Mouse (Mus musculus) midbrain, embryonic 12.5 days (tissue): ENCODE measurements around the gene Car12. TPM values are rescaled to one million over a fixed set of nuclear protein-coding genes. Genes with fewer than 3 reads are reported as not detected.
"Not testable (repeated sequence)": the region's sequence is repeated elsewhere in the genome, so short reads cannot be mapped to it uniquely, and the experiment has no call there.

Experiments
- ATAC-seq: fragments of 200-750 bp; cut with Nextera tagmentation; 2 replicates; pipeline ENCODE4 v1.8.0; 2017; ENCODE audit warnings: low read depth, moderate TSS enrichment, moderate library complexity; ENCODE audit not compliant: low FRiP score
- H3K27ac ChIP-seq: fragments of 300-500 bp; sonication (generic); replicated peaks from 2 replicates; pipeline ENCODE4 v1.5.1; 2016; ENCODE audit warnings: mild to moderate bottlenecking
- H3K27me3 ChIP-seq: fragments of 300-500 bp; sonication (generic); 2 replicates; pipeline ENCODE4 v1.6.1; 2016; ENCODE audit warnings: mild to moderate bottlenecking
- H3K36me3 ChIP-seq: fragments of 300-500 bp; sonication (generic); 2 replicates; pipeline ENCODE4 v1.6.1; 2016
- H3K4me1 ChIP-seq: fragments of 300-500 bp; sonication (generic); 2 replicates; pipeline ENCODE4 v1.6.1; 2016
- H3K4me2 ChIP-seq: fragments of 300-500 bp; sonication (generic); replicated peaks from 2 replicates; pipeline ENCODE4 v1.6.1; 2016; ENCODE audit warnings: mild to moderate bottlenecking, moderate library complexity
- H3K4me3 ChIP-seq: fragments of 300-500 bp; sonication (generic); 2 replicates; pipeline ENCODE4 v1.5.1; 2016; ENCODE audit warnings: mild to moderate bottlenecking
- H3K9ac ChIP-seq: fragments of 300-500 bp; sonication (generic); replicated peaks from 2 replicates; pipeline ENCODE4 v1.6.1; 2016; ENCODE audit warnings: mild to moderate bottlenecking, moderate library complexity
- H3K9me3 ChIP-seq: fragments of 300-500 bp; sonication (generic); 2 replicates; pipeline ENCODE4 v1.6.1; 2016; ENCODE audit warnings: mild to moderate bottlenecking
- WGBS: fragments of 180-500 bp; shearing (Covaris S2); methylation state at CpG from one replicate; pipeline ENCODE4 v1.1.7; 2016; 5-methylcytosine and 5-hydroxymethylcytosine counted together
- polyA plus RNA-seq: library from polyadenylated mRNA; unstranded; fragments of >200 nt; fragmentation: Nextera tagmentation; extraction: Ambion mirVana; gene quantifications from 2 replicates; pipeline ENCODE4 v1.2.1, GENCODE M21; 2016

Gene Car12
- polyA plus RNA-seq, 1 experiment from 2014 or later: 0.57 TPM

DNA sequence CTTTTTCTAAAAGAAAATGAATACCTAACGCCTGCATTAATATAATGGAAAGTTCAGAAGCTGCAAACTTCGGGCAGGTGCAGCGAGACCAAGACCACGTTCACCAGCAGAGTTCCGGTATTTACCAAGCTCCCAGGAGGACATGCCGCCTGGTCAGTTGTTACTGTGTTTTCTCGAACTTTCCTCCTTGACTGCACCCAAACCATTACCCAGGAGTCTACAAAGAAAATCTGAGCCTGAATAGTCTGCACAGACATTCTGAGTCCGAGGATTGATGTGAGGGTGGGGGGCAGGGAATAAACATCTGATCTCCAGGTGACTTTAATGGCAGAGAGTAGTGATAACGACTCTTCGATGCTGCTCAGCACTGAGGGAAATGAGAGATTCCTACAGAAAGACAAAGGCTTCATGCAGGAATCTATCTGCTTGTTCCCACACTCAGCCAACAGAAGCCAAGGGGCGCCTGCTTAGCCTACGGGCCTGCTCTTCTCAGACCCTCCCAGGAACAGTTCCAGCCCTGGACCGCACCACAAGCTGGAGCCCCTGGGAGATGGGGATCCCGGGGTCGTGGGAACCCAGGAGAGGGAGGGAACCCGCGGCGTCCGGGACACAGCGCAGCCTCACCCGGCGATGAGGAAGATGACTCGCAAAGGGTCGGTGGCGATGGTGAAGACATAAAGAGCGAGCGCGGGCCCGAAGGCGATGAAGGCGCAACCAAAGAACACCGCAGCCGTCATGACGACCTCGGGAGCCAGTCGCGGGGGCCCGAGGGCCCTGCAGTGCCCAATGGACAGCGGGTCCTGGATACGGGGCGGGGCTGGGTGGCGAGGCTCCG lies 81.4 kb downstream of the Car12 start:
- peak; percentile 75 for ATAC-seq
- Histone ChIP-seq H3K36me3 (peaks cover 4% of the 10 kb centered on the region), H3K4me1 (peaks cover 6% of the 10 kb centered on the region), H3K9ac (peak overlapping the region; percentile 78), H3K27ac (peak overlapping the region; percentile 87), H3K27me3 (no peaks in the 10 kb centered on the region), H3K4me3 (peak overlapping the region; percentile 66), H3K4me2 (peak overlapping the region; percentile 76), H3K9me3 (no peaks in the 10 kb centered on the region)
- WGBS: 1% methylated on average over 43 of the region's 43 CpGs

DNA sequence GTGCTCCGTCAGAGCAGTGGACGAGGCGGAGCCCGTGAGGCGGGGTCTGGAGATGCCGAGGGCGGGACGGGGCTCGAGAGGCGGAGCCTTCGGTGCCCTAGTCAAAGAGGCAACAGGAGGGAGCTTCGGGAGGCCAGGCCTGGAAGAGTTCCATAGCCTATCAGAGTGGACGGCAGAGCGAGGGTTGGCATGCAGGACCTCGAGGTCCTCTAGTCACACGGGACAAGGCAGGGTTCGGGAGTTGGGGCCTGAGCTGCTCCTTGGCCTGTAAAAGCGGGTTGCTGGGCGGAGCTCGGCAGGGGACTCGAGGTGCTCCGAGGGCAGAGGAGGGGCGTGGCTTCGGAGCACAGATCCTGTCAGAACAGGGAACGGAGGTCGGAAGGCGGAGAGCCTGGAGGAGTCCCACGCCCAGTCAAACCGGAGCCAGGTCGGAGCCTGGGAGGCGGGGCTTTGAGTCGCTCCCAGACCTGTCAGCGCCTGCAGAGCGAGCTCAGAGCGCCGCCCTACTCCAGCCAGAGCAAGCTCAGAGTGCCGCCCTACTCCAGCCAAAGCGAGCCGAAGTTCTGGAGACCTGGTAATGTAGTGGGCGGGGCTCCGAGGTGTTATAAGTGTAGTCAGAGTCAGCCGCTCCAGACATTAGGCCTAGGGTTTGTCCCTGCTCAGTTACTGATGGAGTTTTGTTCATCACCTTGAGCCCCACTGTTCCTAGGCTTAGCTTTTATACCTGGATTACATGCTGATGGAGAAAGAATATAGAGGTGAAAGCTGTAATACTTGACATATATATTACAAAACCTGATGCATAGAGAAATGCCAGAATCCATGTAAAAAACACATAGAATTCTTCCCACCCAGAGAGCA lies 82.2 kb downstream of the Car12 start, which contains the start of gene Aph1b:
TSS of gene Aph1b (minus strand) at position 27 of the 861 bp plus-strand sequence.
- Histone ChIP-seq H3K27me3 (no peaks in the 10 kb centered on the region), H3K27ac (peak within 1 kb of the TSS; percentile 87), H3K36me3 (no peaks in the 10 kb centered on the region), H3K4me2 (peak within 1 kb of the TSS; percentile 76), H3K9ac (peak within 1 kb of the TSS; percentile 78), H3K4me1 (peaks cover 6% of the 10 kb centered on the region), H3K4me3 (peak within 1 kb of the TSS; percentile 66), H3K9me3 (no peaks in the 10 kb centered on the region)
- under 1% methylated on average over 42 of the region's 42 CpGs for WGBS
- peak; percentile 99 for ATAC-seq

DNA sequence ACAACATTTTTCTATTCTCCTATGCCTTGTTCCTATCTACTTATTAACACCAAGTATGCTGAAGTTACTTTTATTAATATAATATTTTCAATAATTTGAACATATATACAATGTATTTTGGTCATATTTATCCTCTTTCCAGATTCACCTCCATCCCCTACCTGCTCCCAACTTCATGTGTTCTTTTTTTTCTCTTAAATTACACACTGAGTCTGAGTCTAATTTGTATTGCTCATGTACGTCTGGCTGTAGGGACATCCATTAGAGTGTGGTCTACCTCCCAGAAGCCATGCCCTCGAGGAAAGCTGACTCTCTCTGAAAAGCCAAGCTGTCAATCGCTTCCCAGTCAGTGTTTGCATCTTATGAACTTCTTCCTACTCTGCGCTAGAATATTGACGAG lies 83.3 kb downstream of the Car12 start, which contains the start of gene Gm10647:
TSS of gene Gm10647 (plus strand) at position 301 of the 400 bp plus-strand sequence.
- no peaks in the 10 kb centered on the region for H3K36me3 ChIP-seq
- H3K4me2 ChIP-seq: peak within 1 kb of the TSS; percentile 76
- peaks cover 6% of the 10 kb centered on the region for H3K4me1 ChIP-seq
- H3K9ac ChIP-seq: peak within 1 kb of the TSS; percentile 78
- no peaks in the 10 kb centered on the region for H3K9me3 ChIP-seq
- ATAC-seq: no peak
- peak within 1 kb of the TSS; percentile 66 for H3K4me3 ChIP-seq
- peaks cover 4% of the 10 kb centered on the region; the same call in 1 of the 2 replicates for H3K27me3 ChIP-seq
- H3K27ac ChIP-seq: peak within 1 kb of the TSS; percentile 87
- WGBS: 79% methylated on average over 5 of the region's 5 CpGs

DNA sequence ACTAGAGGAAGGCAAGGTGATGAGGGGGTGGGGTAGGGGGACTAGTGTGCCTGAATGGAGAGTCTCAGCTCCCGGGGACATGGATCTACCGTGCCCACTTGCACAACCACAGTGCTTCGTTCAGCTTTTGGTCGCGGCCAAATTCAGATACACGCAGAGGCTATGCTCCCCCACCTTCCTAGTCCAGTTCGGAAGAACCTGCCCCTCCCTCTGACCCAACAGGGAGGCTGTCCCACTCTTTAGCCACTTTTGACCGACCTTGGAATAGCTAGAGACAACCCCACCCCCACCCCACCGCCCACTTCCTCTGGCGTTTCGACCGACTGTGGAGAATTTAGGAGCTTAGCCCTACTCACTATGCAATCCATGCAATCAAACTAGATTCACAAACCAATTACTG lies 88.5 kb downstream of the Car12 start:
- H3K27me3 ChIP-seq: peaks cover 32% of the 10 kb centered on the region
- H3K4me1 ChIP-seq: no peaks in the 10 kb centered on the region
- no peaks in the 10 kb centered on the region for H3K36me3 ChIP-seq
- no peak overlapping the region for H3K4me3 ChIP-seq
- WGBS: 65% methylated on average over 12 of the region's 12 CpGs
- no peak overlapping the region for H3K27ac ChIP-seq
- H3K9me3 ChIP-seq: no peaks in the 10 kb centered on the region
- ATAC-seq: no peak
- no peak overlapping the region for H3K4me2 ChIP-seq
- no peak overlapping the region for H3K9ac ChIP-seq

DNA sequence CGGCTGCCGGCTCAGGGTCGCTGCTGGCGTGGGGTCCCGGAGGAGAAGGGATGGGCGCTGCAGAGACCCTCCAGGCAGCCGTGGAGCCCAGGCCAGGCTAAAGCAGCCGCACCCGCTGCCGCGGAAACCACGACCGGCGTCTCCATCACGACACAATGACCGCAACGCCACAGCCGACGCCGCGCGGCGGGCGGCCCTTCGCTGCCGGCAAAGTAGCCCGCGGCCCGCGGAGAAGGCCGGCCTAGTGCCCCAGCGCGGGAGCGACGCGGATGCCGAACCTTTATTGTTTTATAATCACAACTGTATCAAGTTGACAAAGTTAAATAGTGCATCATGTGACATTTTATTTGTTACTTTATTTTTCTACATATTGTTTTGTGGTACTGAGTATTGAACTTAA lies 92.5 kb downstream of the Car12 start:
- not testable (repeated sequence) for H3K36me3 ChIP-seq, H3K9me3 ChIP-seq, H3K27ac ChIP-seq, H3K4me1 ChIP-seq, ATAC-seq
- peak overlapping the region; percentile 50 for H3K4me2 ChIP-seq
- under 1% methylated on average over 30 of the region's 37 CpGs for WGBS
- peaks cover 35% of the 10 kb centered on the region for H3K27me3 ChIP-seq
- 0 out of 2 replicates have a peak overlapping the region, but pooled peaks have one; percentile 37 for H3K9ac ChIP-seq
- peak overlapping the region; percentile 34 for H3K4me3 ChIP-seq

GRCm38 (mm10) chr9:66813392-66813791 lies 99.9 kb downstream of the Car12 start:
- H3K4me2 ChIP-seq: no peak overlapping the region
- no peaks in the 10 kb centered on the region for H3K27me3 ChIP-seq
- H3K36me3 ChIP-seq: no peaks in the 10 kb centered on the region
- no peaks in the 10 kb centered on the region for H3K9me3 ChIP-seq
- WGBS: 12% methylated on average over 2 of the region's 2 CpGs
- H3K4me3 ChIP-seq: no peak overlapping the region
- H3K9ac ChIP-seq: no peak overlapping the region
- no peak for ATAC-seq
- peaks cover 8% of the 10 kb centered on the region for H3K4me1 ChIP-seq
- H3K27ac ChIP-seq: no peak overlapping the region

Other genes with a start within 250 kb of the Car12 start
- 2.0 and 2.5 TPM in 2 replicates for gene Fbxl22, start 199.1 kb upstream of the Car12 start, polyA plus RNA-seq
- gene Usp3, start 120.5 kb upstream of the Car12 start, polyA plus RNA-seq: 100 and 104 TPM in 2 replicates
- gene Aph1b, start 81.8 kb downstream of the Car12 start, polyA plus RNA-seq: 19.5 and 19.8 TPM in 2 replicates
- gene Gm10647, start 83.4 kb downstream of the Car12 start, polyA plus RNA-seq: 0.59 and 1.0 TPM in 2 replicates
- 1.3 and 3.0 TPM in 2 replicates for gene Aph1c, start 121.0 kb downstream of the Car12 start, polyA plus RNA-seq
- 34.8 and 37.2 TPM in 2 replicates for gene Rab8b, start 206.0 kb downstream of the Car12 start, polyA plus RNA-seq
- 493 and 550 TPM in 2 replicates for gene Rps27l, start 232.4 kb downstream of the Car12 start, polyA plus RNA-seq